Mouse (Mus musculus) erythroblast, adult 5-6 weeks (primary cell): ENCODE measurements around the gene Abca8b. TPM values are rescaled to one million over a fixed set of nuclear protein-coding genes. Genes with fewer than 3 reads are reported as not detected.

Experiments used
- ATAC-seq: replicated peaks from 2 replicates; pipeline ENCODE4 v1.8.0; 2016; ENCODE audit warnings: moderate number of reproducible peaks, mild to moderate bottlenecking, moderate TSS enrichment, inconsistent platforms; ENCODE audit not compliant: poor library complexity, low FRiP score, severe bottlenecking
- total RNA-seq, 2 experiments: library from RNA; stranded (forward) in 1 of 2; stranded (reverse) in 1 of 2; fragments of 150-400 nt in 1 of 2; fragments of 200-764, 138-1000 nt in 1 of 2; gene quantifications; 2 replicates each; pipeline versions ENCODE4 v1.2.3 to v1.2.4; 2015 to 2017; ENCODE audit warnings: low replicate concordance in 2 of 2

Abca8b gene
- total RNA-seq, 2 experiments from 2014 or later, result under 0.01 TPM; not detected in 1

GRCm38 (mm10) chr11:109884801-109885200 is 110.8 kb downstream of the Abca8b start:
- no peak for ATAC-seq

GRCm38 (mm10) chr11:109884126-109884525 is 111.5 kb downstream of the Abca8b start:
- ATAC-seq, result no peak

Other genes starting within 250 kb of the Abca8b start
- gene 1700012B07Rik, start 167.8 kb downstream of the Abca8b start, total RNA-seq (2015; ENCODE audit: low replicate concordance), result not detected in 2 replicates
- gene 1700012B07Rik, start 167.8 kb downstream of the Abca8b start, total RNA-seq (2017; ENCODE audit: low replicate concordance), result not detected in 2 replicates
- not detected in 2 replicates for gene Abca8a, start 100.1 kb upstream of the Abca8b start, total RNA-seq (2015; ENCODE audit: low replicate concordance)
- 0.14 TPM in 1 of 2 replicates, not detected in the other for gene Abca8a, start 100.1 kb upstream of the Abca8b start, total RNA-seq (2017; ENCODE audit: low replicate concordance)
- 2.7 and 5.6 TPM in 2 replicates for gene Abca9, start 172.4 kb upstream of the Abca8b start, total RNA-seq (2015; ENCODE audit: low replicate concordance)
- 3.0 and 3.5 TPM in 2 replicates for gene Abca9, start 172.4 kb upstream of the Abca8b start, total RNA-seq (2017; ENCODE audit: low replicate concordance)